Mouse (Mus musculus): ENCODE data around the gene Tekt2. TPM values are rescaled to one million over a fixed set of nuclear protein-coding genes. Genes with fewer than 3 reads are reported as not detected.
A peak's percentile ranks its signal among the peaks of the same experiment; 100 is the strongest.

The Tekt2 gene
- polyA plus RNA-seq (2015; fragmentation: Nextera tagmentation; extraction: Ambion mirVana) = 5.3 and 6.2 TPM in 2 replicates

DNA sequence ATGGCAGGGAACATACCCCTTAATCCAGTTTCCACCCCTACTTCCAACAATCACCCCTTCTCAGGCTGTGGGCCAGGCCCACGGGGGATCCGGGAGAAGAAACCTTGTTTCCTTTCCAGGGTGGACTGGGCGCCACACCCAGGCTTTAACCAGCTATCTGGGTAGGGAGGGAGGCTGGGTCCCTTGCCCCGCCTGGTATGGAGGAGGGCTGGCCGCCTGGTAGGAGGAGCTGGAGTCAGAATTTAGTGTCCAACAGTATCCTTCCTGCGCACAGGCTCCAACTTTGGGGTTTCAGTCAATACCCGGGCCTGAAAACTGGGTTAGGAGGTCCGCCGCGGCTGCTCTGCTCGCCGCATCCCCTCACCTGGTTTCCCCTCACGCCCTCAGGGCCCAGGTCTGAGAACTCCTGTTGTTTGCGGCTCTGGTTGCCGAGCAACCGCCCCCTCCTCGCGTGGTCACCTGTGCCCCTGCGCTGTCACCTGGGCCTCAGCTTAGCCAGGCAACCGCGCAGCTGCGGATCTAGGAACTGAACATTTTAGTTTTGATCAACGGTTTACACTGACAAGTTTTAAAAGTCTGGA, at the start of gene Tekt2:
Tekt2 (minus strand) TSS at position 408 of the 581 bp plus-strand sequence.
- H3K9me3 ChIP-seq = no peaks in the 10 kb centered on the region
- peak within 1 kb of the TSS; percentile 16 for H3K4me3 ChIP-seq
- peaks cover 6% of the 10 kb centered on the region; the same call in 1 of the 2 replicates for H3K27me3 ChIP-seq
- no peak for ATAC-seq (ENCODE audit: borderline replicate concordance, extremely low read depth, low FRiP score, low TSS enrichment)
- H3K9ac ChIP-seq = no peak within 1 kb of the TSS
- peaks cover 12% of the 10 kb centered on the region; the same call in 1 of the 2 replicates for H3K4me1 ChIP-seq
- H3K27ac ChIP-seq = no peak within 1 kb of the TSS
- H3K4me2 ChIP-seq = peak within 1 kb of the TSS; percentile 47
- 11% methylated on average over 23 of the region's 23 CpGs for WGBS
- no peaks in the 10 kb centered on the region for H3K36me3 ChIP-seq

- no peak for ATAC-seq (ENCODE audit: borderline replicate concordance, extremely low read depth, low FRiP score, low TSS enrichment)
- H3K9ac ChIP-seq = no peak overlapping the region
- no peaks in the 10 kb centered on the region for H3K9me3 ChIP-seq
- no peak overlapping the region for H3K4me3 ChIP-seq
- WGBS = 61% methylated on average over 9 of the region's 9 CpGs
- no peak overlapping the region for H3K27ac ChIP-seq
- peaks cover 9% of the 10 kb centered on the region for H3K36me3 ChIP-seq
- no peaks in the 10 kb centered on the region for H3K4me1 ChIP-seq
- H3K27me3 ChIP-seq = no peaks in the 10 kb centered on the region
- no peak overlapping the region for H3K4me2 ChIP-seq
These were observed 46.0 kb upstream of the Tekt2 start for GRCm38 (mm10) chr4:126371497-126371896.

- Histone ChIP-seq H3K9ac (no peak overlapping the region), H3K9me3 (no peaks in the 10 kb centered on the region), H3K27me3 (no peaks in the 10 kb centered on the region), H3K4me2 (no peak overlapping the region), H3K4me1 (no peaks in the 10 kb centered on the region), H3K27ac (no peak overlapping the region), H3K36me3 (peaks cover 23% of the 10 kb centered on the region), H3K4me3 (no peak overlapping the region)
- 93% methylated on average over 1 of the region's 1 CpGs for WGBS
- no peak for ATAC-seq (ENCODE audit: borderline replicate concordance, extremely low read depth, low FRiP score, low TSS enrichment)
These were observed 34.6 kb upstream of the Tekt2 start for GRCm38 (mm10) chr4:126360069-126360468.

DNA sequence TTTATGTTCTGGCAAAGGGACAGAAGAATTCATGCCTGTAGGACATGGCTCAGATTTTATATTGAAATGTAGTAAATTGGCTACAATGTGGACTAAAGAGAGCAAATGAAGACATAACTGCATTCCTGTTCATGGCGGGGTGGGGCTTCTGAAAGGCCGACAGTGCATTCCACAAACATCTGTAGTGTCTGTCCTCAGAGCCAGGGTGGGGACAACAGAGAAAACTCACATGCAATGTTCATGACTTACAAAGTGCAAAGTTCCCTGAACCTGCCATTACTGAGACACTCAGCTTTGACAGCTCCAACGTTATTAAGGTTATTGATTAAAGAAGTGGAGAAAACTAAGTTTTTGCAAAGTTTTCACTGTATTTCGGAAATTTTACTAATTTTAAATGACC, 18.0 kb upstream of the Tekt2 start:
- H3K36me3 ChIP-seq = peaks cover 19% of the 10 kb centered on the region
- no peaks in the 10 kb centered on the region for H3K9me3 ChIP-seq
- no peak for ATAC-seq (ENCODE audit: borderline replicate concordance, extremely low read depth, low FRiP score, low TSS enrichment)
- H3K4me1 ChIP-seq = no peaks in the 10 kb centered on the region
- H3K27ac ChIP-seq = no peak overlapping the region
- H3K27me3 ChIP-seq = no peaks in the 10 kb centered on the region
- WGBS = 57% methylated on average over 4 of the region's 4 CpGs
- no peak overlapping the region for H3K4me2 ChIP-seq
- H3K4me3 ChIP-seq = no peak overlapping the region
- H3K9ac ChIP-seq = no peak overlapping the region

- Histone ChIP-seq H3K27me3 (no peaks in the 10 kb centered on the region), H3K27ac (no peak overlapping the region), H3K9ac (no peak overlapping the region), H3K4me2 (no peak overlapping the region), H3K36me3 (no peaks in the 10 kb centered on the region), H3K9me3 (no peaks in the 10 kb centered on the region), H3K4me3 (no peak overlapping the region), H3K4me1 (no peaks in the 10 kb centered on the region)
- WGBS = 50% methylated on average over 4 of the region's 4 CpGs
- ATAC-seq (ENCODE audit: borderline replicate concordance, extremely low read depth, low FRiP score, low TSS enrichment) = no peak
These were observed 14.0 kb upstream of the Tekt2 start for GRCm38 (mm10) chr4:126339461-126339860.

GRCm38 (mm10) chr4:126332358-126332757, 6.9 kb upstream of the Tekt2 start:
- no peaks in the 10 kb centered on the region for H3K9me3 ChIP-seq
- no peaks in the 10 kb centered on the region; the same call in 1 of the 2 replicates for H3K36me3 ChIP-seq
- no peak overlapping the region for H3K27ac ChIP-seq
- no peak for ATAC-seq (ENCODE audit: borderline replicate concordance, extremely low read depth, low FRiP score, low TSS enrichment)
- WGBS = 47% methylated on average over 3 of the region's 3 CpGs
- no peak overlapping the region for H3K4me2 ChIP-seq
- H3K27me3 ChIP-seq = no peaks in the 10 kb centered on the region
- H3K4me3 ChIP-seq = no peak overlapping the region
- H3K4me1 ChIP-seq = no peaks in the 10 kb centered on the region
- no peak overlapping the region for H3K9ac ChIP-seq

DNA sequence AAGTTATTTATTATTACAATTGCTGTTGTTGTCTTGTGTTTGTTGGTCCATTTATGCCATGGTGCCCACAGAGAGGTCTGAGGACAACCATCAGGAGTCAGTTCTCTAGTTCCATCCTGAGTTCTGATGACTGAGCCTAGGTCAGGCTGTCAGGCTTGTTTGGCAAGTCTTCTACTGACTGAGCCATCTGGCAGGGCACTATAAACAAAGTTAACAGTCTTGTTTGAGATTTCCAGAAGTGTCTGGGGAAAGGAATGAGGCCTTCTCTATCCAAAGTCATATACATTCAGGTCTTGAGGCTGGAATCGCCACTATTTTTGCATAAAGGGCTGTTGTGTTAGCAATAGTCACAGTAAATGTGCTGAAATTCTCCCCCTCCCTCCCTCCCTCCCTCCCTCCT, 6.3 kb upstream of the Tekt2 start:
- no peaks in the 10 kb centered on the region for H3K9me3 ChIP-seq
- no peak for ATAC-seq (ENCODE audit: borderline replicate concordance, extremely low read depth, low FRiP score, low TSS enrichment)
- no peak overlapping the region for H3K9ac ChIP-seq
- H3K4me3 ChIP-seq = no peak overlapping the region
- H3K27ac ChIP-seq = no peak overlapping the region
- H3K4me1 ChIP-seq = no peaks in the 10 kb centered on the region
- no peaks in the 10 kb centered on the region; the same call in 1 of the 2 replicates for H3K36me3 ChIP-seq
- 43% methylated on average over 1 of the region's 1 CpGs for whole genome bisulfite sequencing
- no peak overlapping the region for H3K4me2 ChIP-seq
- H3K27me3 ChIP-seq = no peaks in the 10 kb centered on the region

DNA sequence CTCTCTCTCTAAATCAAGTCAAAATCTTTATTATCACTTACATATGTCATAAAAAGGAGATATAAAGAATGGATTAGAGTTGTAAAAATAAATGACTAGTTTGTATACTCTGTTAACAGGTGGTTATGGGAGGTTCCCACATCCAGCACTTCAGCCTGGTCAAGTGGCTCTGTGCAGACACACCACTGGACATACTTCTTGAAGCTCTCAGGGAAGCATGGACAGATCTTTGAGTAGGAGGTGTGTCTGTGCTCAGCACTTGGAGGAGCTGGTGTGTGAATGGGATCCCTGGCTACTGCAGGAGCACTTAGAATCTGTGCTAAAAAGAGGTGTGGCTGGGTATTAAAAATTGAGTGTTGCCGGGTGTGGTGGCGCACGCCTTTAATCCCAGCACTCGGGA, 4.8 kb upstream of the Tekt2 start:
- H3K36me3 ChIP-seq = no peaks in the 10 kb centered on the region; the same call in 1 of the 2 replicates
- no peaks in the 10 kb centered on the region for H3K9me3 ChIP-seq
- 88% methylated on average over 4 of the region's 4 CpGs for WGBS
- H3K4me2 ChIP-seq = no peak overlapping the region
- H3K4me1 ChIP-seq = peaks cover 3% of the 10 kb centered on the region; the same call in 1 of the 2 replicates
- no peaks in the 10 kb centered on the region; the same call in 1 of the 2 replicates for H3K27me3 ChIP-seq
- H3K27ac ChIP-seq = no peak overlapping the region
- no peak for ATAC-seq (ENCODE audit: borderline replicate concordance, extremely low read depth, low FRiP score, low TSS enrichment)
- no peak overlapping the region for H3K4me3 ChIP-seq
- H3K9ac ChIP-seq = no peak overlapping the region

DNA sequence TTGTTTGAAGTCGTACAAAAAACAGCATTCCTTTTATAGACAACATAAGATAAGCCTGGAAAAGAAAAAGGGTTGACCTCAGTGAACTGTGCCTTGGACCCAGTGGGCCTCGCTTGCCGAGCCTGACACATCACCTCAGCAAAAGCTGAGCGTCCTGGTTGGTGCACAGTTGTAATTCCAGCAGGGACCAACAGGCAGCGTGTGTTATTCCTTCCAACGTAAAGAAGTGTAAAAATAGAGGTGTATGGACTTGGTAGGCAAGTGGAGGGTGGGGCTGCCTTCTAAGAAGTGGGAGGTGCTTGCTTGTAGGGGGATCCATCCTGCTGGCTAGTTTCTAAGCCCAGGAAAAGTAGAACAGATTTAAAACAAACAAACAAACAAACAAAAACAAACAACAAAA, 548 bp upstream of the Tekt2 start:
- ATAC-seq (ENCODE audit: borderline replicate concordance, extremely low read depth, low FRiP score, low TSS enrichment) = no peak
- 24% methylated on average over 6 of the region's 6 CpGs for WGBS

DNA sequence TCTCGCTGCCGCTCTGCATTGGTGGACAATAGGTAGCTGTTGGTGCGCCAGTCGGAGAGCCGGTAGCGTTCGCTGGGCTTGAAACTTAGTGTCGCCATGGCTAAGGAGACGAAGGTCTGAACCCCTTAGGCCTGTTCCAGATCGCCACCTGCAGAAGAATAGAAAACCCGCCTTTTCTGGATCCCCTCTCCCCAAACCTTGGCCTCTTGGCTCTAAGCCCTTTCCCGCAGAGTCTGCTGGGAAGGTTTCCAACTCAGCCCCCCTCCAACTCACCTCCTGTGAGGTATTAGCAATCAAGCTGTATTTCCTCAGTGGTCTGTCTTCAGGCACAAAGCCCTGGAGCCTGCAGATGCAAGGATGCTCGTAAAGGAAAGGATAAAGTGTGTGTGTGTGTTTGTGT, 627 bp downstream of the Tekt2 start:
- 42% methylated on average over 13 of the region's 13 CpGs for WGBS
- Histone ChIP-seq H3K36me3 (no peaks in the 10 kb centered on the region), H3K9ac (no peak overlapping the region), H3K27me3 (peaks cover 6% of the 10 kb centered on the region; the same call in 1 of the 2 replicates), H3K27ac (no peak overlapping the region), H3K4me2 (peak overlapping the region; percentile 47), H3K9me3 (no peaks in the 10 kb centered on the region), H3K4me1 (peaks cover 15% of the 10 kb centered on the region; the same call in 1 of the 2 replicates), H3K4me3 (no peak overlapping the region)
- ATAC-seq (ENCODE audit: borderline replicate concordance, extremely low read depth, low FRiP score, low TSS enrichment) = no peak

More for the DNA sequence above, 548 bp upstream of the Tekt2 start:
- Histone ChIP-seq H3K9ac (no peak overlapping the region), H3K27me3 (peaks cover 6% of the 10 kb centered on the region; the same call in 1 of the 2 replicates), H3K4me3 (no peak overlapping the region), H3K9me3 (no peaks in the 10 kb centered on the region), H3K4me1 (peaks cover 8% of the 10 kb centered on the region; the same call in 1 of the 2 replicates), H3K27ac (no peak overlapping the region), H3K36me3 (no peaks in the 10 kb centered on the region), H3K4me2 (no peak overlapping the region)

GRCm38 (mm10) chr4:126322646-126323045, 2.8 kb downstream of the Tekt2 start:
- H3K27me3 ChIP-seq = peaks cover 6% of the 10 kb centered on the region; the same call in 1 of the 2 replicates
- no peak overlapping the region for H3K27ac ChIP-seq
- no peak overlapping the region for H3K4me3 ChIP-seq
- WGBS = 91% methylated on average over 13 of the region's 13 CpGs
- H3K9me3 ChIP-seq = no peaks in the 10 kb centered on the region
- H3K36me3 ChIP-seq = peaks cover 8% of the 10 kb centered on the region
- no peak overlapping the region for H3K4me2 ChIP-seq
- no peak for ATAC-seq (ENCODE audit: borderline replicate concordance, extremely low read depth, low FRiP score, low TSS enrichment)
- H3K9ac ChIP-seq = no peak overlapping the region
- H3K4me1 ChIP-seq = peaks cover 18% of the 10 kb centered on the region; the same call in 1 of the 2 replicates

- Histone ChIP-seq H3K9me3 (no peaks in the 10 kb centered on the region), H3K27me3 (peaks cover 6% of the 10 kb centered on the region; the same call in 1 of the 2 replicates), H3K36me3 (peaks cover 15% of the 10 kb centered on the region), H3K4me3 (peak overlapping the region; percentile 87), H3K4me2 (peak overlapping the region; percentile 82), H3K27ac (no peak overlapping the region), H3K9ac (no peak overlapping the region; the same call in 1 of the 2 replicates), H3K4me1 (peaks cover 18% of the 10 kb centered on the region; the same call in 1 of the 2 replicates)
- peak; percentile 28 for ATAC-seq (ENCODE audit: borderline replicate concordance, extremely low read depth, low FRiP score, low TSS enrichment)
- 48% methylated on average over 28 of the region's 28 CpGs for WGBS
These were observed 3.5 kb downstream of the Tekt2 start for GRCm38 (mm10) chr4:126321854-126322511.

Measured in lung, embryonic 15.5 days (tissue).